Mouse (Mus musculus) forelimb bud, embryonic 11.5 days (tissue): Measurements from ENCODE around the gene Stat4.
"Not testable (repeated sequence)": the region's sequence is repeated elsewhere in the genome, so short reads cannot be mapped to it uniquely, and the experiment has no call there.

ENCODE experiments used
- DNase-seq: peaks from one replicate; pipeline ENCODE4 v3.0.0-alpha.2; 2012; ENCODE audit warnings: low read depth, low spot score

The Stat4 gene

GRCm38 (mm10) chr1:52034816-52035752 is 48.1 kb downstream of the Stat4 start:
- peak; percentile 17 for DNase-seq

GRCm38 (mm10) chr1:52039151-52039550 is 52.2 kb downstream of the Stat4 start:
- DNase-seq = no peak

GRCm38 (mm10) chr1:52039626-52040025 is 52.7 kb downstream of the Stat4 start:
- DNase-seq = no peak

GRCm38 (mm10) chr1:52040366-52041061 is 53.6 kb downstream of the Stat4 start:
- no peak for DNase-seq

GRCm38 (mm10) chr1:52043191-52043590 is 56.2 kb downstream of the Stat4 start:
- no peak for DNase-seq

- DNase-seq = not testable (repeated sequence)
Measured at GRCm38 (mm10) chr1:52046891-52047290, 59.9 kb downstream of the Stat4 start.

- no peak for DNase-seq
Measured at GRCm38 (mm10) chr1:52048711-52049110, 61.8 kb downstream of the Stat4 start.

- no peak for DNase-seq
Measured at GRCm38 (mm10) chr1:52049827-52050226, 62.9 kb downstream of the Stat4 start.

GRCm38 (mm10) chr1:52051542-52051941 is 64.6 kb downstream of the Stat4 start:
- DNase-seq = no peak

- no peak for DNase-seq
Measured at GRCm38 (mm10) chr1:52052910-52053309, 66.0 kb downstream of the Stat4 start.

GRCm38 (mm10) chr1:52055947-52056346 is 69.0 kb downstream of the Stat4 start:
- no peak for DNase-seq

GRCm38 (mm10) chr1:52057153-52057552 is 70.2 kb downstream of the Stat4 start:
- no peak for DNase-seq

- no peak for DNase-seq
Measured at GRCm38 (mm10) chr1:52066276-52066675, 79.3 kb downstream of the Stat4 start.

- DNase-seq = no peak
Measured at GRCm38 (mm10) chr1:52066694-52067093, 79.7 kb downstream of the Stat4 start.

GRCm38 (mm10) chr1:52079724-52080367 is 92.9 kb downstream of the Stat4 start:
- DNase-seq = peak; percentile 56

- no peak for DNase-seq
Measured at GRCm38 (mm10) chr1:52080375-52080774, 93.4 kb downstream of the Stat4 start.

GRCm38 (mm10) chr1:52086236-52086635 is 99.3 kb downstream of the Stat4 start:
- no peak for DNase-seq

GRCm38 (mm10) chr1:52087128-52087527 is 100.2 kb downstream of the Stat4 start:
- no peak for DNase-seq

- no peak for DNase-seq
Measured at GRCm38 (mm10) chr1:52088634-52089033, 101.7 kb downstream of the Stat4 start.

- peak; percentile 62 for DNase-seq
Measured at GRCm38 (mm10) chr1:52098618-52099232, 111.8 kb downstream of the Stat4 start.

GRCm38 (mm10) chr1:52100496-52100895 is 113.5 kb downstream of the Stat4 start:
- DNase-seq = no peak

- no peak for DNase-seq
Measured at GRCm38 (mm10) chr1:52102795-52103194, 115.8 kb downstream of the Stat4 start.
